Mouse (Mus musculus) CH12.LX (cell line): Measurements from ENCODE around the gene Edem3. TPM values are rescaled to one million over a fixed set of nuclear protein-coding genes. Genes with fewer than 3 reads are reported as not detected.

Experiments
- DNase-seq: peaks from one replicate; pipeline ENCODE4 v3.0.0-alpha.2; 2013; ENCODE audit errors: extremely low read depth
- H3K27ac ChIP-seq: 2 replicates; pipeline ENCODE4 v1.5.1; 2012; ENCODE audit warnings: low read depth, mild to moderate bottlenecking, control low read depth, moderate library complexity; ENCODE audit not compliant: insufficient read depth
- H3K27me3 ChIP-seq: replicated peaks from 2 replicates; pipeline ENCODE3; 2012; ENCODE audit warnings: inconsistent platforms
- H3K36me3 ChIP-seq, 2 experiments: replicated peaks in 1 of 2; 2 replicates each; pipeline versions ENCODE3 to v1.6.1; 2012; ENCODE audit warnings: inconsistent platforms in 1 of 2, low read length in 1 of 2, mild to moderate bottlenecking in 1 of 2, mixed read lengths in 1 of 2, moderate library complexity in 1 of 2; ENCODE audit not compliant: control insufficient read depth in 1 of 2, insufficient read depth in 1 of 2
- H3K4me1 ChIP-seq, 2 experiments: 2 replicates each; pipeline ENCODE4 v1.6.1; 2012; ENCODE audit warnings: inconsistent platforms in 1 of 2, moderate library complexity in 1 of 2; ENCODE audit not compliant: insufficient read depth in 2 of 2, control insufficient read depth in 1 of 2
- H3K4me2 ChIP-seq: 2 replicates; pipeline ENCODE4 v1.6.1; 2012; ENCODE audit warnings: low read depth, mild to moderate bottlenecking, control low read depth; ENCODE audit not compliant: poor library complexity, insufficient read depth, severe bottlenecking
- H3K4me3 ChIP-seq, 3 experiments: fragments of 150-350 bp in 1 of 3; sonication (generic) in 1 of 3; replicated peaks in 1 of 3; 2 replicates each; pipeline versions ENCODE3 to v1.5.1; 2011 to 2012; ENCODE audit warnings: low read depth in 2 of 3, low read length in 2 of 3, mild to moderate bottlenecking in 2 of 3, moderate library complexity in 2 of 3, control low read depth in 1 of 3, improper control_type of control experiment in 1 of 3, inconsistent platforms in 1 of 3, mixed read lengths in 1 of 3; ENCODE audit not compliant: poor library complexity in 1 of 3
- H3K79me2 ChIP-seq: replicated peaks from 2 replicates; pipeline ENCODE4 v1.6.1; 2012; ENCODE audit warnings: mild to moderate bottlenecking, moderate library complexity; ENCODE audit not compliant: control insufficient read depth, poor library complexity, insufficient read depth, severe bottlenecking; ENCODE audit errors: extremely low read depth
- H3K9ac ChIP-seq: 2 replicates; pipeline ENCODE4 v1.6.1; 2012; ENCODE audit warnings: low read depth, mild to moderate bottlenecking, control low read depth, moderate library complexity; ENCODE audit not compliant: insufficient read depth
- H3K9me3 ChIP-seq: replicated peaks from 2 replicates; pipeline ENCODE3; 2012; ENCODE audit warnings: low read length, inconsistent platforms, mixed read lengths
- BHLHE40 ChIP-seq: IDR thresholded peaks from 2 replicates; pipeline ENCODE4 v1.6.1; 2011; ENCODE audit warnings: mild to moderate bottlenecking, low read depth, low read length, improper control_type of control experiment
- CTCF ChIP-seq, 2 experiments: IDR thresholded peaks in 1 of 2; conservative IDR thresholded peaks in 1 of 2; 2 replicates each; pipeline ENCODE4 v1.5.1; 2011 to 2012; ENCODE audit warnings: low read depth in 2 of 2, low read length in 2 of 2, improper control_type of control experiment in 1 of 2, inconsistent platforms in 1 of 2, mild to moderate bottlenecking in 1 of 2, moderate library complexity in 1 of 2
- E2F4 ChIP-seq: IDR thresholded peaks from 2 replicates; pipeline ENCODE4 v1.6.1; 2011; ENCODE audit warnings: low read depth, low read length, improper control_type of control experiment; ENCODE audit not compliant: insufficient replicate concordance
- ELF1 ChIP-seq: IDR thresholded peaks from 2 replicates; pipeline ENCODE4 v1.6.1; 2014; ENCODE audit warnings: low read depth, mild to moderate bottlenecking, inconsistent platforms, low read length, improper control_type of control experiment
- EP300 ChIP-seq: IDR thresholded peaks from 2 replicates; pipeline ENCODE4 v1.6.1; 2011; ENCODE audit warnings: low read length, improper control_type of control experiment
- IRF4 ChIP-seq: IDR thresholded peaks from 2 replicates; pipeline ENCODE4 v1.6.1; 2014; ENCODE audit warnings: low read depth, mild to moderate bottlenecking, inconsistent platforms, low read length, improper control_type of control experiment
- JUND ChIP-seq: conservative IDR thresholded peaks from 2 replicates; pipeline ENCODE4 v1.6.1; 2011; ENCODE audit warnings: low read depth, low read length, improper control_type of control experiment
- MEF2A ChIP-seq: IDR thresholded peaks from 2 replicates; pipeline ENCODE4 v1.6.1; 2014; ENCODE audit warnings: low read depth, mild to moderate bottlenecking, inconsistent platforms, low read length, improper control_type of control experiment, borderline replicate concordance
- MXI1 ChIP-seq: IDR thresholded peaks from 2 replicates; pipeline ENCODE4 v1.6.1; 2011; ENCODE audit warnings: mild to moderate bottlenecking, low read depth, low read length, improper control_type of control experiment
- NRF1 ChIP-seq: IDR thresholded peaks from 2 replicates; pipeline ENCODE4 v1.6.1; 2014; ENCODE audit warnings: low read depth, mild to moderate bottlenecking, inconsistent platforms, low read length, improper control_type of control experiment, moderate library complexity
- PAX5 ChIP-seq: IDR thresholded peaks from 2 replicates; pipeline ENCODE4 v1.6.1; 2012; ENCODE audit warnings: low read length, inconsistent platforms, mixed read lengths
- RCOR1 ChIP-seq: conservative IDR thresholded peaks from 2 replicates; pipeline ENCODE4 v1.6.1; 2012; ENCODE audit warnings: low read depth, mild to moderate bottlenecking, inconsistent platforms, low read length, improper control_type of control experiment
- TBP ChIP-seq: conservative IDR thresholded peaks from 2 replicates; pipeline ENCODE4 v1.6.1; 2011; ENCODE audit warnings: low read depth, low read length, improper control_type of control experiment
- UBTF ChIP-seq: IDR thresholded peaks from 2 replicates; pipeline ENCODE4 v1.6.1; 2012; ENCODE audit warnings: low read depth, mild to moderate bottlenecking, inconsistent platforms, low read length, improper control_type of control experiment, moderate library complexity
- USF1 ChIP-seq: IDR thresholded peaks from 2 replicates; pipeline ENCODE4 v1.6.1; 2014; ENCODE audit warnings: low read depth, mild to moderate bottlenecking, inconsistent platforms, low read length, improper control_type of control experiment
- ZC3H11A ChIP-seq: IDR thresholded peaks from 2 replicates; pipeline ENCODE4 v1.6.1; 2012; ENCODE audit warnings: low read depth, mild to moderate bottlenecking, inconsistent platforms, low read length, improper control_type of control experiment
- ZKSCAN1 ChIP-seq: IDR thresholded peaks from 2 replicates; pipeline ENCODE4 v1.6.1; 2012; ENCODE audit warnings: low read depth, inconsistent platforms, low read length, improper control_type of control experiment, borderline replicate concordance
- ZNF384 ChIP-seq: IDR thresholded peaks from 2 replicates; pipeline ENCODE4 v1.6.1; 2012; ENCODE audit warnings: low read depth, low read length, improper control_type of control experiment, inconsistent platforms
- dilution Hi-C: fragments of 300-500 bp; cut with MboI; formaldehyde crosslinking; loops from 2 replicates; pipeline ENCODE4 v1.14.3; 2020; ENCODE audit warnings: low sequenced_read_pairs; ENCODE audit not compliant: extremely low pct_unique_long_range_greater_than_20kb, extremely low pct_ligation_motif_present
- in situ Hi-C: fragments of 300-500 bp; cut with MboI; formaldehyde crosslinking; loops from 3 replicates; pipeline ENCODE4 v1.14.3; 2019; ENCODE audit warnings: low sequenced_read_pairs, low pct_ligation_motif_present, low pct_unique_long_range_greater_than_20kb, mixed read lengths
- polyA plus RNA-seq: library from polyadenylated mRNA; unstranded; fragments of >175 nt; gene quantifications from 2 replicates; pipeline ENCODE4 v1.2.1, GENCODE M21; 2012; ENCODE audit warnings: low read depth; ENCODE audit not compliant: insufficient read length
- total RNA-seq, 2 experiments: library from RNA; depleted of rRNA; stranded (reverse); fragments of 300-350 nt in 1 of 2; fragments of >200 nt in 1 of 2; gene quantifications; 2 replicates each; pipeline ENCODE4 v1.2.3; 2012 to 2014

Edem3 gene
- total and polyA plus RNA-seq, 3 experiments: 9.8 to 15.8 (median 10.6) TPM

- dilution Hi-C loops: no loop called here
- Histone ChIP-seq H3K9ac (no peak overlapping the region), H3K4me3 (no peak overlapping the region), H3K79me2 (no peaks in the 10 kb centered on the region), H3K36me3 (no peaks in the 10 kb centered on the region), H3K4me2 (no peak overlapping the region), H3K27me3 (no peaks in the 10 kb centered on the region), H3K27ac (no peak overlapping the region), H3K4me1 (no peaks in the 10 kb centered on the region), H3K9me3 (no peaks in the 10 kb centered on the region)
- no peak for DNase-seq
- TF ChIP-seq BHLHE40: no peak
- no peak for TF ChIP-seq ZKSCAN1
- in situ Hi-C loops: no loop called here
These were observed 100.4 kb downstream of the Edem3 start for GRCm38 (mm10) chr1:151855561-151855960.

GRCm38 (mm10) chr1:151858474-151858873 is 103.3 kb downstream of the Edem3 start:
- H3K4me2 ChIP-seq: no peak overlapping the region
- no peaks in the 10 kb centered on the region for H3K9me3 ChIP-seq
- no peaks in the 10 kb centered on the region for H3K27me3 ChIP-seq
- H3K79me2 ChIP-seq: no peaks in the 10 kb centered on the region
- no peak overlapping the region for H3K4me3 ChIP-seq
- no peak for DNase-seq
- H3K4me1 ChIP-seq: no peaks in the 10 kb centered on the region
- dilution Hi-C loops: no loop called here
- no peaks in the 10 kb centered on the region for H3K36me3 ChIP-seq
- TF ChIP-seq USF1 (no peak), ZC3H11A (no peak), IRF4 (no peak), TBP (no peak), UBTF (no peak), JUND (no peak), E2F4 (no peak), RCOR1 (no peak), NRF1 (no peak)
- TF ChIP-seq, all 38 proteins: peak for 0
- in situ Hi-C loops: no loop called here
- Histone ChIP-seq H3K27ac (no peak overlapping the region), H3K9ac (no peak overlapping the region)

GRCm38 (mm10) chr1:151861334-151861995 is 106.3 kb downstream of the Edem3 start:
- H3K9ac ChIP-seq: no peak overlapping the region
- H3K9me3 ChIP-seq: no peaks in the 10 kb centered on the region
- dilution Hi-C loops: no loop called here
- H3K4me1 ChIP-seq: no peaks in the 10 kb centered on the region
- TF ChIP-seq EP300 (no peak), PAX5 (no peak), ELF1 (no peak), MEF2A (no peak), CTCF (conservative IDR thresholded peaks at IDR 0.05 in 1 of 2, IDR thresholded peaks at IDR 0.05 in 1 of 2; ENCODE audit: low read depth in 2 of 2, low read length in 2 of 2) (peak in 1 of 2 experiments; percentile 26; a peak in 2 of 4 replicates), ZNF384 (no peak), ZC3H11A (no peak), MXI1 (no peak)
- no peak overlapping the region for H3K4me3 ChIP-seq
- H3K27me3 ChIP-seq: no peaks in the 10 kb centered on the region
- DNase-seq: peak; percentile 6
- H3K79me2 ChIP-seq: no peaks in the 10 kb centered on the region
- in situ Hi-C loops: no loop called here
- no peak overlapping the region for H3K27ac ChIP-seq
- no peaks in the 10 kb centered on the region for H3K36me3 ChIP-seq
- H3K4me2 ChIP-seq: no peak overlapping the region
